Mouse (Mus musculus): ENCODE results near the gene Washc1. TPM values are rescaled to one million over a fixed set of nuclear protein-coding genes. Genes with fewer than 3 reads are reported as not detected.
"Not testable (repeated sequence)": the region's sequence is repeated elsewhere in the genome, so short reads cannot be mapped to it uniquely, and the experiment has no call there.

The Washc1 gene
- total RNA-seq, 4 experiments from 2014 or later = 37.1 to 53.7 (median 46.1) TPM

- DNase-seq = no peak
Measured at GRCm38 (mm10) chr17:66118991-66119390, 7.6 kb downstream of the Washc1 start.

DNA sequence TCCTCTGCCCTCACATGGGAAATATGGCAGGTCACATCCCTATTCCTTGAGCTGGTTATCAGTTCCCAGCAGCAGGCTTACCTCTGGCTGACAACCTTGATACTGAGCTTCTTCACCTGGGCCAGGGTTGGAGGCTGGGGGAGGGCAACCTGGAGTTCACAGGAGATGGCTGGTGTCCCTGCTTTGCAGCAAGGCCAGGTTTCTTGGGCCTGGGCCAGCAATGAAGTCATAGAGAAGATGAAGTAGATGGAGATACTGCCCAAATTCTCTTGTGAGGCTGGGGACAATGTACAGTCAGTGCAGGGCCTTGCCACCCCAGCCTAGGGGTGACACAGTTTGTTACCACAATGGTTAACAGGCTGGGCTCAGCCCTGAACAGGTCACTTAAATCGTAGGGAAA is 9.4 kb downstream of the Washc1 start:
- no peak for DNase-seq

DNA sequence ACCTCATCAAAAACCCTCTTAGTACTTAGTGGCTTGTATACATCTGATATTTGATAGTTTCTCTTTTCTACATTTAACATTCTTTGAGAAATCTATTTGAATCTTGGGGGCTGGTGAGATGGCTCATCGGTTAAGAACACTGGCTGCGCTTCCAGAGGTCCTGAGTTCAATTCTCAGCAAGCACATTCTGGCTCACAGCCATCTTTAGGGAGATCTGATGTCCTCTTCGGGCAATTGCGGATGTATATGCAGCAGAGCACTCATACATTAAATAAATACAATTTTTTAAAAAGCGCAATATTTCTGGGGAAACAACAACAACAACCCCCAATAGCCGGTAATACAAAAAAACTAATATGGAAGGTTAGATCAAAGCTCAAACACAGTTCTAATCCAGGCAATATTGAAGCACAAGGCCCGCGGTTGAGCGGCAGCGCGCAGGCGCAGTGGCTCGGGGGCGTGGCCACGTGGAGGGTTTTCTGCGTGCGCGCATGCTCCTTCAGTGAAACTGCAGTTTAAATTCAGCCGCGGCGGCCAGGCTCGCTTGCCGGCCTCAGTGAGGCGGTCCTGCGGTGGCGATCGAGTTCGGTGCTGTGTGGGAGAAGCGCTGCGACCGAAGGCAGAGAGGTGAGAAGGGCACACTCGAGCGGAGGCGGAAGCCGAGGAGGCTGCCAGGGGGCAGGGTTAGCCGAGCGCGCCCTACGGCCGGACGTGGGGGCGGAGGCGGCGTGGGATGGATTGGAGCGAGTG is 11.9 kb downstream of the Washc1 start, which contains the start of gene Ddx11:
Gene Ddx11 (plus strand): TSS at position 455 of the 750 bp plus-strand sequence.
- peak; percentile 80 for DNase-seq

DNA sequence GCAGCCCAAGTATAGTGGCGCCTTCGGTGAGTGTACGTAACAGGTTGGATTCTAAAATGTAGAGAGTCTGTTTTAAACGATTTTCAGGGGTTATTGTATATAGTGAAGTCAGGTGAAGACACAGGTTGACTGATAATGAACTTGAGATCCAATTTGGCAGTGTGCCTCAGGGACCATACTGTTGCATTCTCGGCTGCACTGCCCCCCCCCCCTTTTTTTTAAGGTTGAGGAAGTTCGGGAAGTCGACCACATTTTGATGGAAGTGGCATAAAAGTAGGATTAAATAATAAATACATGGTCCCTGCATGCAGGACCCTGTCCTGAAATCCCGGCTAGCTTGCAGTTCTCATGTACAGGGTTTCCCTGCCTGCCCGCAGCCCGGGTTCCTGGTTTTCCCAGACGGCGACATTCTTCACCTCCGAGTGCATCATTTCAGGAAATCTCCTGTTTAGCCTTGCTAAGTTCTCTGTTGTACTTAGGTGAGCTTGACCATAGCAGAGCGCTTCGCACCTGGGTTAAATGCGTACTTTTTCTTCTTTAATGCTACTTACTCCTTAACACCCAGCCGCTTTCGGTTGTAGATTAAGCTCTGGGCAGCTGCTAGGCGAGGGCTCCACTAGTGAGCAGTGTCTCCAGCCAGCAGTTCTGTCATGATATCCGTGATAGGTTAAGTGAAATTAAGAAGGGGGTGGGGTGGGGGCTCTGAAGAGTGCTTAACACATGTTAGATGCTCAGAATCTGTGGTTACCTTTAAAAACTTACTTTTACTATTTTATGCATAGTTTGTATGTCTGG is 12.7 kb downstream of the Washc1 start:
- DNase-seq = no peak

GRCm38 (mm10) chr17:66125211-66125610 is 13.9 kb downstream of the Washc1 start:
- no peak for DNase-seq

DNA sequence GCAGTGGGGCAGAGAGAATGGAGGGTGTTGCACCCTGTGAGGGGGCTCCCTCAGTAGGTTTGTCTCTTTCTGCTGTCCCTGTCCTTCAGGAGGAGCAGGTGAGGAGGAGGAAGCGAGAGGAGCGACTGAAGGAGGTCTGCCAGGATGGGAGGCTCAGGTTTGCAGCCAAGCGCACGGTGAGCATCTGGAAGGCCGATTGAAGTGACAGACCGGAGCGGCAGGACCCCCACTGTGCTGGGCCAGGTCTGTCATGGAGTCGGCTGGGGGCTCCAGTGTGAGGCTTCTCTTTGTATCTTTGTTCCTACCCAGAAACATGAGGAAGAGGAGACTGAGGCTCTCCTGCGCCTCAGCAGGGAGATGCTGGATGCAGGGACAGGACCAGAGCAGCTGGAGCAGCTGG is 19.0 kb downstream of the Washc1 start:
- no peak for DNase-seq

- no peak for DNase-seq
Measured at GRCm38 (mm10) chr17:66131212-66131611, 19.9 kb downstream of the Washc1 start.

DNA sequence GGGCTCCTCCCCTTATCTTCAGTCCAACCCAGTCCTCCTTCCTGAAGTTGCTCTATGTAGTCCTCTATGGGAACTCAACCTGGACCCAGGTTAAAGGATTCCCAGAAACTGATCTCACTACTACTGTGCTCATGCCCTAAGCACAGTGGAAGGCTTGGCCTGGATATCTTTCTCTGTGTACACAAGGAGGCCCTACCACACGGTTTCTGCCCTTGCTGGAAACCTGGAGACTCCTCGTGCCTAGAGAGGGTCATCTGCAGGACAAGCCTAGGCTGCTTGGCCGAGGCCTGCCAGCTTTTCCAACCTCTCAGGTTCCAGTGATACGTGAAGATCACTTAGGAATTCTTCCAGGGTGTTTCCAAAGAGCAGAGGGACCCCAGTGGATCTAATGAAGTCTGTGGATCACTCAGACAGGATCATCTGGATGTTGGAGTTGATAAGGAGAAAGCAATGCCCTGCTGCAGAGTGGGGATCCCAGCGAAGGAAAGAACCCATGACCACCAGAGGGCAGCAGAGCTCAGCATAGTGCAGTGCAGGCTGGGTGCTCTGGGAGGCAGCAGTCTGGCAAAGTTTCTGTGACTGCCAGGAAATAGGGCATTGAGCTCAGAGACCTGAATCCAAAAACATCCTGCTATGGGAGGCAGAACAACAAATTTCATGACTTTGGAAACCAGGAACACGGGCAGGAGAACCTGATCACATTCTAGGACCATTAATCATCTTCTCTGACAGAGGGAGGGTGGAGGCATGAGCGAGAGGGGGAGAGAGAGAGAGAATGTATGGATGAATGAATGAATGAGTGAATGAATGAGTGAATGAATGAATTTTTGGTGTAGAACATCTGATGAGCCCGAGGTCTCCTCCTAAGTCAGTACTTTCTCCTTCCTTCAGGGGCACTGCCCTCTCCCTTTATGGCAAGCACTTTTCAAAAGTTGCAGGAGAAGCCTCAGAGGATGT is 41.6 kb downstream of the Washc1 start:
- DNase-seq = not testable (repeated sequence)

DNA sequence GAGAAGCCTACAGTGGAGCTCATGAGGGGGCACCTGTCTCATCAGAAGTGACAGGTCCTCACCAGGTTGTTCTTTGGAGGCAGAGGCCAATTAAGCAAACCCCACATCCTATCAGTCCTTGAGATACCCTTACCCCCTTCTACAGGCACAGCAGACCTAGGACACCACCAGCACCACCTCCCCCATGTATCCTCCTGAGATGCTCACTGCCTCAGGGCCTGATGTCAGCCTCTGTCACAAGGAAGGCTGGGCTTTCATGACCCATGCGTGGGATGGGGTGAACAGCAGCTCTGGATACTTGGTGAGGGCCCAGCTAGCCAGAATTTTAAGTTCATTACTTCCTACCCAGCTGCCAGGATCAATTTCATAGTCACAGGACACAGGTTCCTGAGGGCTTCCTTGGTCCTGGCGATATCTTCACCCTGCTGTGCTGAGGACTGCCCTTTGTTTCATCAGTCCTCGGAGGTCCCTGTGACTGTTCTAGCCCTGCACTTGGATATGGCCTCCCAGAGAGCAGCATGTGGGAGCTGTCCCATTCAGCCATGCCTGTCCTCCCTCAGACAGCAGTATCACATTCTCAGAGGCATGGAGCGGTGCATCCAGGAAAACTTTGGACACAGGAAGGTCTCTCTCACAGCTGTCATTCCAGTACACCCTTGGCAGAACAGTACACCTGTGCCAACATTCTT is 42.5 kb downstream of the Washc1 start:
- not testable (repeated sequence) for DNase-seq

DNA sequence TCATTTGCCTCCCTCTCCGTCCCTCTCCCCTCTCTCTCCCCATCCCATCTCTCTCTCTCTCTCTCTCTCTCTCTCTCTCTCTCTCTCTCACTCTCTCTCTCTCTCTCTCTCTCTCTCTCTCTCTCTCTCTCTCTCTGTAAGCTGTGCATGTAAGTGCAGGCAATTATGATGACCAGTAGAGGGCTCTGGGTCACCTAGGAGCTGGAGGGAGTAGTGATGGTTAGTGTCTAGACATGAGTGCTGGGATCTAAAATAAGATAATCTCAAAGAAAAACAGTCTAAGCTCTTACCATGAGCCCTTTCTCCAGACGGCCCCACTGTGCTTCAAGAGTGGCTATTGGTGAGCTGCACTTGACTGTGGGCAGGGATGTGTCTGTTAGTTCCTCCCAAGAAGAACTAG is 43.5 kb downstream of the Washc1 start:
- no peak for DNase-seq

DNA sequence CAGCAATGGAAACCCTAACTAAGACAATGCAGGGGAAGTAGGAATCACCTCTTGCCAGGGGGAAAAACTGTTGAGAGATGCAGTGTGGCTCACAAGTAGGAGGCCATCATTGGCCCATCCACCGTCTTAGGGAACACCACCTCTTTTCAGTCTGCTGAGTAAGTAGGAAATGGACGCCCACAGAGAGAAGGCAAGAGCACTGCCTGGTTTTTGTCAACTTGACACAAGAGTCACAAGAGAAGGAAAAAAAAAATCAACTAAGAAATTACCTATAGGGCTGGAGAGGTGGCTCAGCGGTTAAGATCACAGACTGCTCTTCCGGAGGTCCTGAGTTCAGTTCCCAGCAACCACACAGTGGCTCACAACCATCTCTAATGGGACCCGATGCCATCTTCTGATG is 46.9 kb downstream of the Washc1 start:
- DNase-seq = no peak

GRCm38 (mm10) chr17:66167141-66167540 is 55.8 kb downstream of the Washc1 start:
- DNase-seq = not testable (repeated sequence)

Other genes with a start within 250 kb of the Washc1 start
- 10 to 100 TPM; 59.3 to 64.9 (median 62.6) TPM for gene Ralbp1, start 225.7 kb upstream of the Washc1 start, total RNA-seq (2022)
- gene Twsg1, start 160.3 kb upstream of the Washc1 start, total RNA-seq (2022) = 100 to 1,000 TPM; 107 to 156 (median 129) TPM
- gene Ankrd12, start 34.5 kb upstream of the Washc1 start, total RNA-seq (2022) = 10 to 100 TPM; 29.9 to 54.3 (median 38.0) TPM
- gene Ndufv2, start 10.0 kb upstream of the Washc1 start, total RNA-seq (2022) = 100 to 1,000 TPM; 232 to 318 (median 257) TPM
- 1 to 10 TPM; 5.4 to 7.1 (median 6.3) TPM for gene Ddx11, start 12.0 kb downstream of the Washc1 start, total RNA-seq (2022)